Mouse (Mus musculus) hindlimb bud, embryonic 11.5 days (tissue): ENCODE data around the gene Psmg3.

Experiments used
- DNase-seq: peaks from one replicate; pipeline ENCODE4 v3.0.0-alpha.2; 2012; ENCODE audit warnings: low read depth, low spot score; ENCODE audit errors: extremely low spot score

The Psmg3 gene

GRCm38 (mm10) chr5:139816445-139816844 lies 10.2 kb downstream of the Psmg3 start:
- DNase-seq: no peak

DNA sequence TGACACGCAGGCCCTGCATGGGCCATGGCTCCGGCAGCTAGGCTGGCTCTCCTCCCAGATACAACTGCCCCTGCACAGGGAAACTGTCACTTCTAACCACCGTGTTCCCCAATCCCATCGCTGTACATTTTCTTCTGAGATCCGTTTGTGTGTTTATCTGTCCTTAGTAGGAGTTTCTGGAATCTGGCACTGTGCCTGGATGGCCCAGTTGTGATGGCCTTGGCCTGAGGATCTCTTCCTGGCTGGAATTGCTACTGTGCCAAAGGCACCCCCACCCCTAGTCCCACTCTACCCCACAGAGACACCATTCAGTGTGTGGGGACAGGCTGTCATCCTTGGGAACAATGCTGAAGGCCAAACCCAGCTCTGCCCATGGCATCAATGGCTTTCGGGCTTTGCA lies 10.7 kb downstream of the Psmg3 start:
- no peak for DNase-seq

- DNase-seq: no peak
Measured at GRCm38 (mm10) chr5:139813963-139814381, 12.7 kb downstream of the Psmg3 start.

DNA sequence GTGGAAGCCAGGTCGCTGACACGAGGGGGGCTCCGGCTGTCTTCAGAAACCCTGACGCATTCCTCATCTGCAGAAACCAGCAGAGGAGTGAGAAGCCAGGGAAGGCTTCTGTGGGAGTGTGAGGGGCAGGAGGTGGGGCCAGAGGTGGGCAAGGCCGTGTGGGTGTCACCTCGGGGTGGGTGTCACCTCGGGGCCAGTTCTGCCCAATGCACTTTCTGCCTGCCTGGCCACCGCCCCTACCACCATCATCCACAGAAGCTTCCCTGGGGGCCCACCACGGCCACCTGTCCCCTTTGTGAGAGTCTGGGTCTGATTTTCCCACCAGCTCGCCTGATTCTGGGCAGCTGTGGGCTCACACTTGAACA lies 13.6 kb downstream of the Psmg3 start:
- DNase-seq: no peak

- no peak for DNase-seq
Measured at GRCm38 (mm10) chr5:139812398-139813125, 14.1 kb downstream of the Psmg3 start.

DNA sequence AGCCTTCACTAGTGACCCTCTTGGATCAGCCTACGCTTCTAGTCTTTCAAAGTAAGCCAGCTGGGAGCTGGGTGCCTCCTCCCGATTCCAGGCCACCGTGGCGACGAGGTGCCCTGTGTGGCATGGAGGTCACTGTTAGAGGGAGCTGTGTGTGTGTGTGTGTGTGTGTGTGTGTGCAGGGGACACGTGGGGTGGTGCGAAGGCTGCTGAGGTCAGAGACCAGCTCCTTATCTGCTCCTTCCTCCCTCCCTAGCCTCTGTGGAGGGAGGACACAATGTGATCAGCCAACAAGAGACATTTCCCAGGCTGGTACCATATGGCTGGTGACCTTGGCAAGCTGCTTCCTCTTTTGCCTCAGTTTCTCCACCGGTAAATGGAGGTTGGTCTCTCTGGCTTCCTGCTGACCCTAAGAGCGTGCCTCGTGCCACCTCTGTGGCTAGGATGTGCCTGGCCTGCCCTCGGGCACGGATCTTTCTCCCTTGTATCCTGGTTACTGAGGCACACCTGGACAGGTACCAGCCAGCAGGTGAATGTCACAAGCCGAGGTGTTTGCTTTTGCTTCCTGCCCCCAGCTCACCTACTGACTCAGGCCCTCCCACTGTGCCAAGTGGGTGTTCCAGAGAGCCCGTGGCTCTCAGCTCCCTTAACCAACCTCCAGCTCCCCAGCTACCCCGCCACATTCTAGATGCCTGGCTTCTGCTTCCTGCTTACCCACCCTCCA lies 14.8 kb downstream of the Psmg3 start:
- no peak for DNase-seq

- no peak for DNase-seq
Measured at GRCm38 (mm10) chr5:139809397-139809796, 17.3 kb downstream of the Psmg3 start.

- no peak for DNase-seq
Measured at GRCm38 (mm10) chr5:139805924-139806323, 20.8 kb downstream of the Psmg3 start.

- DNase-seq: no peak
Measured at GRCm38 (mm10) chr5:139804573-139805111, 22.0 kb downstream of the Psmg3 start.

DNA sequence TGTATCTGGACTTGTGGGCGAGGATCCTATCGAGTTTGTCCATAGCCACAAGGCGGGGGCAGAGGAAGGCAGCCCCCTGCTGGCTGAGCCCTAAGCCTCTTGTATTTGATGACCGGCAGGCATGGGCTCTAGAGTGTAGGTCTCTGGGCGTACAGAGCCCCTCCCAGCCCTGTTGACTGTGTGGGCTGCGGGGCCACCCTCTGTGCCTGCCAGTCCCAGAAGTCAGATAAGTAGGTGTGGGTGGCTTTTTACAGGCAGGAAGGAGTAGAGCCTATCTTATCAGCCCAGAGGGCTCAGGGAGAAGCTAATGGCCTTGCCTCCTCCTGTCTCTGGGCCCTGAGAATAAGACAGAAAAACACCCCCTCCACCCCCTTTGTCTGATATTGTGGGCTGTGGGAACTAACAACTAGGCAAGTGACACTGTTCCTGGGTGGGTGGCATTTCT lies 22.6 kb downstream of the Psmg3 start:
- DNase-seq: no peak

DNA sequence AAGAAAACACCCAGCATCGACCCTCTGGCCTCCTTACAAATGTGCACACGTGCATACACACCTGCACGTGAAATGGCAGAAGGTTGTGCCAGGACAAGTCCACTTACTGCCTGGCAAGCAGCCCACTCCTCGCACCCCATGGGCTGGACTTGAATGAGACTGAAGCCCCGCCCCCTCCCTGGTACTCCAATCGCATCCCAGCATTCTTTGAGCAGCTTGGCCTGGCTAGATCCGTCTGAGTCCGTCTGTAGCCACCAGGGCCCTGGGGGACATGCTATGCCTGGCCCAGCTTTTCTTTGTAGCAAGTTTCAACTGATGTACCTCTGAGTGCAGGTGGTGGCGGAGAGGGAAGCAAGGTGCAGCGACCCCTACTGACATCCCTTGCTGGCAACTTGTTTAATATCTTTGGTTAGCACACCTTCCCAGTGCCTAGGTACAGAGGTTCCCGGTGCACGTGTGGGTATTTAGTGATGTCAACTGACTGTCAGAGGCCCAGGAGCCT lies 23.0 kb downstream of the Psmg3 start:
- no peak for DNase-seq

DNA sequence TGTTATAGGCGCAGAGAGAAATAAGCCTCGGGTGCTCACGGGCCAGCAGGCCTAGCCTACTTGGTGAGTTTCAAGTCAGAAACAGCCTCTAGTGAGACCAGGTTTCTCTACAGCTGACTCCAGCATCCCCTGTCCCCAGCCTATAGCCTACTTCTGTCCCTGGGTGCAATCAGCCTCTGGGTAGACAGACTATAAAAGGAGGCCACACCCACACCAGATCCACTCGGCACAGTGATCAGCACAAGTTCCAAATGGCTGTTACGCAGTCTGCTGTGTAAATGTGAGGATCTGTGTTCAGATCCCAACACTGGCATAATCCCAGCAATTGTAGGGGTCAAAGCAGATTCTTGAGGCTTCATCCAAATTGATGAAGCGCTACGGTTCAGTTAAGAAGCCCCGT lies 23.5 kb downstream of the Psmg3 start:
- DNase-seq: no peak

GRCm38 (mm10) chr5:139801880-139802279 lies 24.8 kb downstream of the Psmg3 start:
- no peak for DNase-seq

GRCm38 (mm10) chr5:139801231-139801630 lies 25.5 kb downstream of the Psmg3 start:
- no peak for DNase-seq

GRCm38 (mm10) chr5:139799801-139800590 lies 26.7 kb downstream of the Psmg3 start:
- DNase-seq: no peak

GRCm38 (mm10) chr5:139799041-139799440 lies 27.6 kb downstream of the Psmg3 start:
- no peak for DNase-seq

DNA sequence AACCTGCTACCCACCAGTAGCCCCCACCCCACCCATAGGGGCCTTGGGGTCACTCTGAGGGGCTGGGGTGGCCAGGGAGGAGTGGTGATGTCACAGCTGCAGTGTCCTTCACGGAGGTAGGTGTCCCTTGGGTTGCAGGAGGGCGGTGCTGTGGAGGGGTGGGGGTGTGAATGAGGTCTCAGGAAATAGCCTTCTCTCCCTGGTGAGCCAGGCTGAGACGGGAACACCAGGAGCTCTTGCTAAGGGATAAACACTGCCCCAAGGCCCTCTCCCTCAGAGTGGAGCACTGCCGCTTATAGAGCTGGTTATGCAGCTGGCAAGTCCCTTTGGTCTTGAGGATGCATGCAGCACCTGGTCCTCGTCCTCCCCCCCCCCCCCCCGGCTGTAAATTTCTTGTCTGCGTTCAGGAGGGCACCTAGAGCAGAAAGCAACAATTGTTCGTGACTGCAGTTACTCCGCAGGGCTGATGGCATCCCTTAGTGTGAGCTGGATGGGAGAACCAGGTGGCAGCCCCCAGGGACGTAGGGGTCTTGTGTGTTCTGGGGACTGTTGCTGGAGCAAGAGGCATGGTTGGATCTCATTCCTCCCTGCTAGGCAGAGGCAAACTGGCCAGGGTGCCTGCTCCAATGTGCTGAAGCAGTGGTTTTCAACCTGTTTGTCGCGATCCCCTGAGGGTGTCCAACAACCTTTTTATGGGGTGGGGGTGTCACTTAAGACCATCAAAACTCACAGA lies 28.4 kb downstream of the Psmg3 start:
- no peak for DNase-seq

- no peak for DNase-seq
Measured at GRCm38 (mm10) chr5:139797473-139798167, 29.1 kb downstream of the Psmg3 start.

- no peak for DNase-seq
Measured at GRCm38 (mm10) chr5:139796900-139797299, 29.8 kb downstream of the Psmg3 start.
